Mouse (Mus musculus): ENCODE results near the gene Ccnd1. TPM values are rescaled to one million over a fixed set of nuclear protein-coding genes. Genes with fewer than 3 reads are reported as not detected.
"Not testable (repeated sequence)": the region's sequence is repeated elsewhere in the genome, so short reads cannot be mapped to it uniquely, and the experiment has no call there.

The Ccnd1 gene
- total RNA-seq, 2 experiments from 2014 or later, result 41.2 to 42.1 TPM

DNA sequence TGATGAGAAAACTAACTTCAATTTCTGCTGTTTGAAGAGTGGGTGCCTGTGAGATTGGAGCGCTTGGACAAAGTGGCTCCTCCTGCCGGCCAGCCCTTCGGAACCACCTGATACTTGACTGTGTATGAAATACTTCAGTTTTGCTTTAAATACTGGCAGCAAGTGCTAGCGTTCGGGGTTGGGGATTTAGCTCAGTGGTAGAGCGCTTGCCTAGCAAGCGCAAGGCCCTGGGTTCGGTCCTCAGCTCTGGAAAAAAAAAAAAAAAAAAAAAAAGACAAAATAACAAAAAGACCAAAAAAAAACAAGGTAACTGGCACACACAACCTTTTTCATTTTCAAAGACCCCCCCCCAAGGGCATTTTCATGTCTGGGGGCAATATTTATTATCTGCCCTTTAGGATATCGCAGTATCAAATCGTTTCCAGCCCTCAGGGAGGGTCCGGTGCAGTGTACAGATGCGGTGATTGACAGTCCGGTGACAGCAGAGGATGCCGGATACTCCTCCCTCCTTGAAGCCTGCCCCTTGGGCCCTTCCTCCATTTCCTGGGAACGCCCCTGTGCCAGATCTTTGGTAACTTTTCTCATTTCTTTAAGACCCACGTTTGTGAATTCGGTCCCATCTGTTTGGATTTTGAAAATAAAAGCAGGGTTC, 25.3 kb downstream of the Ccnd1 start:
- intact Hi-C loops (cut with DNase I), result no loop called here
- no peak for DNase-seq (ENCODE audit: low spot score)

GRCm38 (mm10) chr7:144912897-144913296, 26.8 kb downstream of the Ccnd1 start:
- DNase-seq (ENCODE audit: low spot score), result no peak

GRCm38 (mm10) chr7:144911121-144911520, 28.6 kb downstream of the Ccnd1 start:
- DNase-seq (ENCODE audit: low spot score), result no peak
- intact Hi-C loops (cut with DNase I), result no loop called here

More at GRCm38 (mm10) chr7:144912897-144913296, 26.8 kb downstream of the Ccnd1 start:
- intact Hi-C loops (cut with DNase I), result no loop called here

DNA sequence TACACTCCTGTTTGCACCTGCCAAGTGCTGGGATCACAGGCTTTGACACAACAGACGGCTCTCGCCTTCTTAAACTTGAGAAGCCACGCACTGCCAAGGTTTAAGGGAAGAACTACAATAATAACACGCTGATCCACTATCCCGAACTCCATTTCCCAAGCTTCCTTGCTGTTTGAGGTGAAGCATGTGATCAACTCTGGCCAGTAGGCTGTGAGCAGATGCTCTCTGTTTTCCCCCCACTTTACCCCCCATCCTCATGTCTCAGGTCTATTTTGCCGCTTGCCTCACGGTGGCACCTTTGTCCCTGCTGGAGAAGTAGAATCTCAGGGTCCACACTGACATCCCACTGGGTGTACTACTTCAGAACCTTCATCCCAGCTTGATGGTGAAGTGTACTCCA, 31.0 kb downstream of the Ccnd1 start:
- intact Hi-C loops (cut with DNase I), result loop anchor here (10.0 kb wide), 1 partner anchor 434 kb away; the partner anchor contains the start of gene Cttn
- no peak for DNase-seq (ENCODE audit: low spot score)

DNA sequence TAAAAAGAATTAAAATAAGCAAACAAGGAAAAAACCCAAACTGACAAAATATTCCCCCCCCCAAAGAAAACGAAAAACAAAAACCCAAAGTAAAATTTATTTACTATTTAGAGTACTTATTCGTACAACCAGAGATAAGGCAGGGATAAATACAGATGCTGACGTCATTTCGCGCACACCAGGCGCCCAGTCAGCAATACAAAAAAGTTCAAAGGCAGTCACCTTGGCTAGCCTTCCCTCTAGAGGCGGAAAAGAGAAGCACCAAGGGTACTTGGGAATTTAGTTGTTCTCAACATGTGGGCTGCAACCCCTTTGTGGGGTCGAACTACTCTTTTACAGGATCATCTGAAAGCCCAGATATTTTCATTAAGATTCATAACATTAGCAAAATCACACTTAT, 31.9 kb downstream of the Ccnd1 start:
- intact Hi-C loops (cut with DNase I), result loop anchor here (10.0 kb wide), 1 partner anchor 433 kb away; the partner anchor contains the start of gene Cttn
- DNase-seq (ENCODE audit: low spot score), result no peak

- no peak for DNase-seq (ENCODE audit: low spot score)
- intact Hi-C loops (cut with DNase I), result loop anchor here (10.0 kb wide), 1 partner anchor 432 kb away; the partner anchor contains the start of gene Cttn
These were observed 32.9 kb downstream of the Ccnd1 start for GRCm38 (mm10) chr7:144906708-144907397.

DNA sequence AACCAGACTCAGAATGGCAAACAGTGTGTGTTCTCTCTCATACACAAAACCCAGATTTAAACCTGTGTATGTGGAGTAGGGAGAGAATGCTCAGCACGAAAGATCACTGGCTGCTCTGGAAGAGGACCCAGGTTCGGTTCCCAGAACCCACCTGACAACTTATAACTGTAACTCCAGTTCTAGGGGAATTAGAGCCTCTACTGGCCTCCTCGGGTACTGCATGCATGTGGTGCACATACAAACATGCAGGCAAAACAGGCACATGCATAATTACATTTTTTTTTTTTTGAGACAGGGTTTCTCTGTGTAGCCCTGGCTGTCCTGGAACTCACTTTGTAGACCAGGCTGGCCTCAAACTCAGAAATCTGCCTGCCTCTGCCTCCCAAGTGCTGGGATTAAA, 34.2 kb downstream of the Ccnd1 start:
- intact Hi-C loops (cut with DNase I), result loop anchor here (10.0 kb wide), 1 partner anchor 431 kb away; the partner anchor contains the start of gene Cttn

GRCm38 (mm10) chr7:144898506-144898905, 41.2 kb downstream of the Ccnd1 start:
- no peak for DNase-seq (ENCODE audit: low spot score)
- intact Hi-C loops (cut with DNase I), result no loop called here

More for the DNA sequence above, 34.2 kb downstream of the Ccnd1 start:
- not testable (repeated sequence) for DNase-seq (ENCODE audit: low spot score)

DNA sequence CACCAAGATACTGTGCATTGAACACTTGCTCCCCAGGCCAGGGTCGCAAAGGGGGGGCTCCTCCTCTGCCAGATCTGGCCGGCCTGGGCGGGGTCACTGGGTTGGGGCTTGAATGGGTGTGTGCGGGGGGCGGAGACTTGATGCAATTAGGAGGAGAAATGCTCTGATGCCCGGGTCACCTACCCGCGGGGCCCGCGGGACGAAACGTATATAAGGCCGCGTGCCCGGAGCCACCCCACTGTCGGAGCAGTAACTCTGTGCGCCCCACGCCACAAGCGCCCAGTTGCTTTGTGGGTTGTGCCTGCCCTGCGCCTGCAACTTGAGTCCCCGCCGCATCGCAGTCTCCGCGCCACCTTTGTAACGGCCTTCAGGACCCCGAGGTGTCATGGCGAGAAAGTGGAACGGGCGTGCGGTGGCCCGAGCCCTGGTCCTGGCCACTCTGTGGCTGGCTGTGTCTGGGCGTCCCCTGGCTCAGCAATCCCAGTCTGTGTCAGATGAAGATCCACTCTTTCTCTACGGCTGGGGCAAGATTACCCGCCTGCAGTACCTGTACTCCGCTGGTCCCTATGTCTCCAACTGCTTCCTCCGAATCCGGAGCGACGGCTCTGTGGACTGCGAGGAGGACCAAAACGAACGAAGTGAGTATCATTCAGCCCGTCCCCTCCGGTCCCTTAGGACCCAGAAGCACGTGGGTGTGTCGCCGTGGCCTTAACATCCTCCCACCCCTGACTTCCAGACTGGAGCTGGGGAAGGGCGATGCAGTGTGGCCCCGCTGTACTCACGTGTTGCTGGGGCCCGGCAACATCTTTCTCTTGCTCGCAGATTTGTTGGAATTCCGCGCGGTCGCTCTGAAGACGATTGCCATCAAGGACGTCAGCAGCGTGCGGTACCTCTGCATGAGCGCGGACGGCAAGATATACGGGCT, 43.2 kb downstream of the Ccnd1 start, which contains the start of gene Fgf15:
Gene Fgf15, plus strand, starts transcription at position 238 of the 925 bp plus-strand sequence.
- intact Hi-C loops (cut with DNase I), result no loop called here
- no peak for DNase-seq (ENCODE audit: low spot score)

DNA sequence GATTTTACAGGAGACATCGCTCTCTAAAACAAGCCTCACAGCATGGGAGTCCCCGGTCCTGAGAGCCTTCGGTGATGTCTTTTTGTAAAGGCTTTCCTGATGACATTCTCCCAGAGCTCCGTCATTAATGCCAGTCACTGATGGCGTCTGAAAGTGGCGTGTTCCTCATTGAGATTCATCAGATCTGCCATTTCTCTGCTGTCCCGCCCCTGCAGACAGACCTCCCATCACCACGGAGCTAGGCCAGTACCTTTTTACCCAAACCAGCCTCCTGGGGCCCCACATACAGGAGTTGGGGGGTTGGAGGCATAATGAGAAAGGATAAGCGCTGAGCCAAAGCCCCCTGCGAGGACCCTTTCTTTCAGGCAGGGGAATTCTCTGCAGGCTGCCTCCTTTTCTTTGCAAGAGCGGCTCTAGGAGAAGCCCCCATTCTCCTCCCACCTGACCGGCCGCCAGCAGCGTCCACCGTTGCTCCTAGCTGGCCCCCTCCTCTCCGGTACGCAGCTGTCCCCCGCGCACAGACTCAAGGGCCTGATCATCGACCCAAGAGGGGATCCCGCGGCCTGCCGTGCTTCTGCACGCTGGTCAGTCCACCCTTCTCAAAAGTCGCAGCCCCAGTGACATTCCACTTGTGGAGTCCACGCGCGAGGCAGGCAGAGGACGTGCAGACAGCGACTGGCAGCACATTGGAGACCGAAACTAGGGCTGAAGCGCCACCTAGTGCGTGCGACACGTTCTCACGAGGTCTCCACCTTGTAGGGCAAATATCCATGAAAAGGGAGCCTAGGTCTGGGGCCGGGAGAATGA, 44.2 kb downstream of the Ccnd1 start:
- DNase-seq (ENCODE audit: low spot score), result no peak
- intact Hi-C loops (cut with DNase I), result loop anchor here (1.0 to 2.0 kb wide), 3 partner anchors 49 to 311 kb away; no protein-coding TSS in a partner anchor

- intact Hi-C loops (cut with DNase I), result loop anchor here (1.0 to 2.0 kb wide), 3 partner anchors 48 to 310 kb away; no protein-coding TSS in a partner anchor
- DNase-seq (ENCODE audit: low spot score), result no peak
These were observed 45.0 kb downstream of the Ccnd1 start for GRCm38 (mm10) chr7:144894706-144895105.

GRCm38 (mm10) chr7:144894191-144894590, 45.5 kb downstream of the Ccnd1 start:
- DNase-seq (ENCODE audit: low spot score), result no peak
- intact Hi-C loops (cut with DNase I), result loop anchor here (2.0 kb wide), 2 partner anchors 95 to 309 kb away; no protein-coding TSS in a partner anchor

GRCm38 (mm10) chr7:144892322-144892721, 47.4 kb downstream of the Ccnd1 start:
- intact Hi-C loops (cut with DNase I), result no loop called here

GRCm38 (mm10) chr7:144891863-144892262, 47.9 kb downstream of the Ccnd1 start:
- intact Hi-C loops (cut with DNase I), result no loop called here
- DNase-seq (ENCODE audit: low spot score), result no peak

More at GRCm38 (mm10) chr7:144892322-144892721, 47.4 kb downstream of the Ccnd1 start:
- no peak for DNase-seq (ENCODE audit: low spot score)

DNA sequence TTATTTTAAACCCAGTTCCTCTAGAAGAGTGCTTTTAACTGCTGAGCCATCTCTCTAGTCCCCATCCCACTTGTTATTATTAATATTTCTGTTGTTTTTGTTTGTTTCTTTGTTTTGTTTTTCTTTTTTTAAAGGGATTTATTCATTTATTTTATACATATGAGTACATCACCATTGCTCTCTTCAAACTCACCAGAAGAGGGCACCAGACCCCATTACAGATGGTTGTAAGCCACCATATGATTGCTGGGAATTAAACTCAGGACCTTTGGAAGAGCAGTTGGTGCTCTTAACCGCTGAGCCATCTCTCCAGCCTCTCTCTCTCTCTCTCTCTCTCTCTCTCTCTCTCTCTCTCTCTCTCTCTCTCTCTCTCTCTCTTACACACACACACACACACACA, 49.1 kb downstream of the Ccnd1 start:
- intact Hi-C loops (cut with DNase I); DNase-seq (ENCODE audit: low spot score): not testable (repeated sequence)

- DNase-seq (ENCODE audit: low spot score), result no peak
- intact Hi-C loops (cut with DNase I), result no loop called here
These were observed 51.0 kb downstream of the Ccnd1 start for GRCm38 (mm10) chr7:144888564-144889299.

DNA sequence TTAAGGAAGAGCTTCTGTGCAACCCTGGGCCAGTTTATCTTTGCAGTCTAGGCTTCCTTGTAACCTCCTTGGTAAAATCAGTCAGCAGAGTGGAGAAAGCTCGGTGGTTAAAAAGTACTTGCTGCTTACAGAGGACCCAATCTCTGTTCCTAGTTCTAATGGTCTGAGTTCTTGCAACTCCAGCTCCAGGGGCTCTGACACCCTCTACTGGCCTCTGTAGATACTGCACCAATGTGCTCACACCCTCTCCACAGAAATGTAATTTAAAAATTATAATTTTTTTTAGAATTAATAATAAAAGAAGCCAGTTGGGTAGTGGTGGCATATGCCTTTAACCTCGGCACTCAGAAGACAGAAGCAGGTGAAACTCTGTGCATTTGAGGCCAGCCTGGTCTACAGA, 52.1 kb downstream of the Ccnd1 start:
- no peak for DNase-seq (ENCODE audit: low spot score)
- intact Hi-C loops (cut with DNase I), result no loop called here

DNA sequence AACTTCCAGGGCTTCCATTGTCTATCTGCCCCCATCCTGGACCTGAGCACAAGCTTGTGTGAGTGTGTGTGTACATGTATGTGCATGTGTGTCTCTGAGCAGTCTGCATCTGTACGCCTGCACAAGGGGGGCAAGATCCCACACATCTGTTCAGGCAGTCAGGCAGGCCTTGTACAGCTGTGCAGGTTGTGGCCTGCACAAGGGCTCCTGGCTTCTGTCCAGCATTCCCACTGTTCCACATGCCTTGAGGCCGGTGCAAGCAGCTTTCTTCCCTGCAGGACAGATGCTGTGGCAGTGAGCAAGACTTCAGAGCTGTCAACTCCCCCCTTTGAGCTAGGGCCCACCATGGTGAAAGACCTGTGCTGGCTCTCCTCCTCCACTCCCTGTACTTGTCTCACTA, 56.6 kb downstream of the Ccnd1 start:
- intact Hi-C loops (cut with DNase I), result no loop called here
- no peak for DNase-seq (ENCODE audit: low spot score)

Measured in heart, postnatal 25 days (tissue).